Mouse (Mus musculus) left cerebral cortex, adult 2 months (tissue): ENCODE results near the gene Sumf1. TPM values are rescaled to one million over a fixed set of nuclear protein-coding genes. Genes with fewer than 3 reads are reported as not detected.

Source experiments
- DNase-seq, 2 experiments: peaks; one replicate each; pipeline ENCODE4 v3.0.0; 2021 to 2022; ENCODE audit warnings: low spot score in 2 of 2, mixed read lengths in 1 of 2; ENCODE audit errors: extremely low spot score in 1 of 2
- H3K27ac ChIP-seq: fragments of 200-600 bp; 2 replicates; pipeline ENCODE4 v1.8.1; 2022
- H3K4me3 ChIP-seq: fragments of 200-600 bp; 2 replicates; pipeline ENCODE4 v1.8.1; 2022
- CTCF ChIP-seq: fragments of 200-600 bp; IDR thresholded peaks from 2 replicates; pipeline ENCODE4 v1.8.1; 2022; ENCODE audit warnings: antibody characterized with exemption, mild to moderate bottlenecking, moderate library complexity
- intact Hi-C: fragments of 180-260 bp; cut with DNase I; formaldehyde crosslinking; loops from one replicate; pipeline ENCODE4 v1.15.1; 2025
- total RNA-seq, 2 experiments: library from RNA; stranded (reverse); gene quantifications; 2 replicates each; pipeline ENCODE4 v1.2.3; 2021

Sumf1 gene
- total RNA-seq, 2 experiments from 2014 or later, result 22.4 to 24.1 TPM

GRCm38 (mm10) chr6:108101936-108102830, 83.2 kb downstream of the Sumf1 start:
- intact Hi-C loops, result no loop called here
- H3K27ac ChIP-seq, result no peak overlapping the region
- H3K4me3 ChIP-seq, result no peak overlapping the region
- no peak for DNase-seq
- TF ChIP-seq CTCF, result no peak

GRCm38 (mm10) chr6:108098846-108099217, 86.5 kb downstream of the Sumf1 start:
- DNase-seq, result no peak
- no peak overlapping the region for H3K27ac ChIP-seq
- 0 out of 2 replicates have a peak overlapping the region, but pooled peaks have one; percentile 1 for H3K4me3 ChIP-seq
- TF ChIP-seq CTCF, result no peak
- intact Hi-C loops, result loop anchor here (1.0 to 5.0 kb wide), 4 partner anchors 113 to 638 kb away; partner anchors contain the start of gene Itpr1

GRCm38 (mm10) chr6:108098171-108098845, 87.1 kb downstream of the Sumf1 start:
- peak; percentile 84 for TF ChIP-seq CTCF
- H3K4me3 ChIP-seq, result 0 out of 2 replicates have a peak overlapping the region, but pooled peaks have one; percentile 1
- intact Hi-C loops, result loop anchor here (1.0 to 5.0 kb wide), 4 partner anchors 114 to 639 kb away; partner anchors contain the start of gene Itpr1
- DNase-seq, result peak; percentile 24 to 43
- H3K27ac ChIP-seq, result no peak overlapping the region

GRCm38 (mm10) chr6:108095445-108095844, 89.9 kb downstream of the Sumf1 start:
- intact Hi-C loops, result loop anchor here (5.0 kb wide), 3 partner anchors 117 to 642 kb away; partner anchors contain the start of gene Itpr1
- no peak for TF ChIP-seq CTCF
- H3K27ac ChIP-seq, result no peak overlapping the region
- H3K4me3 ChIP-seq, result no peak overlapping the region
- no peak for DNase-seq

GRCm38 (mm10) chr6:108093449-108093848, 91.9 kb downstream of the Sumf1 start:
- Histone ChIP-seq H3K4me3 (no peak overlapping the region), H3K27ac (no peak overlapping the region)
- no peak for DNase-seq
- intact Hi-C loops, result no loop called here
- no peak for TF ChIP-seq CTCF

- intact Hi-C loops, result no loop called here
- no peak for DNase-seq
- no peak for TF ChIP-seq CTCF
- no peak overlapping the region for H3K27ac ChIP-seq
- H3K4me3 ChIP-seq, result no peak overlapping the region
Measured at GRCm38 (mm10) chr6:108092646-108093045, 92.7 kb downstream of the Sumf1 start.

GRCm38 (mm10) chr6:108091296-108091695, 94.1 kb downstream of the Sumf1 start:
- Histone ChIP-seq H3K4me3 (no peak overlapping the region), H3K27ac (no peak overlapping the region)
- intact Hi-C loops, result no loop called here
- TF ChIP-seq CTCF, result no peak
- no peak for DNase-seq

GRCm38 (mm10) chr6:108075857-108076256, 109.5 kb downstream of the Sumf1 start:
- TF ChIP-seq CTCF, result no peak
- intact Hi-C loops, result loop anchor here (2.0 kb wide), 1 partner anchor 55 kb away; no protein-coding TSS in a partner anchor
- Histone ChIP-seq H3K4me3 (no peak overlapping the region), H3K27ac (no peak overlapping the region)
- no peak for DNase-seq

- peak; percentile 54 to 58 for DNase-seq
- Histone ChIP-seq H3K27ac (peak overlapping the region; percentile 86), H3K4me3 (no peak overlapping the region)
- no peak for TF ChIP-seq CTCF
- intact Hi-C loops, result loop anchor here (2.0 to 5.0 kb wide), 2 partner anchors 56 to 263 kb away; no protein-coding TSS in a partner anchor
Measured at GRCm38 (mm10) chr6:108074624-108075023, 110.8 kb downstream of the Sumf1 start.

- DNase-seq, result no peak
Measured at GRCm38 (mm10) chr6:108073931-108074330, 111.5 kb downstream of the Sumf1 start.

GRCm38 (mm10) chr6:108073071-108073470, 112.3 kb downstream of the Sumf1 start:
- DNase-seq, result peak; percentile 47 to 49
- Histone ChIP-seq H3K4me3 (no peak overlapping the region), H3K27ac (peak overlapping the region; percentile 86)
- TF ChIP-seq CTCF, result no peak
- intact Hi-C loops, result loop anchor here (5.0 kb wide), 1 partner anchor 264 kb away; no protein-coding TSS in a partner anchor

More at GRCm38 (mm10) chr6:108073931-108074330, 111.5 kb downstream of the Sumf1 start:
- H3K27ac ChIP-seq, result peak overlapping the region; percentile 86
- intact Hi-C loops, result loop anchor here (2.0 to 5.0 kb wide), 2 partner anchors 57 to 263 kb away; no protein-coding TSS in a partner anchor
- H3K4me3 ChIP-seq, result no peak overlapping the region
- TF ChIP-seq CTCF, result no peak
